9 mouse cellular contexts compared by ENCODE assay signal in the genomic region with DNA sequence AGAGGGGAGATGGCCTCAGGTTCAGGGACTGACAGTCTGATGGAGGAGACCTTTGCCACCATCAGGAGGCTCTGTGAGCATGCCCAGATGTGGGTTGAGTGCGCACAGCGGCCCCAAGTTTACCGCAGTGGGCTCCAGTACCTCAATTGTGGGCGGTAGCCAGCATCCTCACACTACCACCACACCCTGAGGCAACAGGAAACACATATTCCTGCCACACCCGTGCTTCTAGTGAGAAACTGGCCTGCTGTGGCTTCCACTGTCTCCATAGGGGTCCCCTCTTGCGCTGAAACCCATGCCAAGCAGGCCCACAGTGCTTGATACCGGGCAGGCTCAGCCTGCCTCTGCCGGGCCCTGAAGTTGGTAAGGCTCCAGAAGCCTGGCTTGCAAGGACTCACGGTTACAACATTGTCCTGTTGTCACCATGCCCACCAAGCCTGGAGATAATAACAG. TPM values are rescaled to one million over a fixed set of nuclear protein-coding genes. Genes with fewer than 3 reads are reported as not detected.
DNase-seq lines count a peak whose midpoint lies in the region; ATAC-seq lines count a peak whose summit lies in the region.
"Had no signal": no experiment of that assay in that cellular context is flagged by ENCODE, and none has a peak within 500 bp of the region (broad histone marks: within the 10 kb centered on the region; RNA-seq: fewer than 3 reads in every experiment).

No protein-coding gene starts in this region.

- H3K27ac ChIP-seq in hindbrain, embryonic 12.5 days: 0 out of 2 replicates have a peak overlapping the region, but pooled peaks have one; percentile 55
- H3K27ac ChIP-seq in hindbrain, embryonic 16.5 days (ENCODE audit: low read depth, low read length): no peak overlapping the region
- H3K27ac ChIP-seq in heart, embryonic 14.5 days (replicated peaks in 1 of 2; ENCODE audit: control insufficient read depth in 1 of 2, insufficient read depth in 1 of 2, low read depth in 2 of 2, low read length in 2 of 2): peak overlapping the region in 1 of 2 experiments; percentile 10; a peak in 2 of 4 replicates
- peak overlapping the region; percentile 60 for H3K27ac ChIP-seq in liver, embryonic 15.5 days (replicated peaks)
- peak overlapping the region; percentile 77 for H3K27ac ChIP-seq in stomach, embryonic 14.5 days (ENCODE audit: low read length)
- H3K27ac ChIP-seq: midbrain, embryonic 12.5 days had no signal

- DNase-seq in WW6 (ENCODE audit: low read depth, low spot score): peak; percentile 46
- no peak for DNase-seq in embryo, embryonic 10.5 days (ENCODE audit: low spot score)
- DNase-seq in layer of hippocampus, adult 9-10 months (ENCODE audit: low spot score): no peak

- H3K4me3 ChIP-seq in hindbrain, embryonic 12.5 days: no peak overlapping the region
- H3K4me3 ChIP-seq in hindbrain, embryonic 16.5 days (ENCODE audit: low read length): no peak overlapping the region
- H3K4me3 ChIP-seq in heart, embryonic 14.5 days (ENCODE audit: control insufficient read depth in 1 of 2, insufficient read depth in 1 of 2, low read depth in 1 of 2, low read length in 2 of 2): no peak overlapping the region
- peak overlapping the region; percentile 39 for H3K4me3 ChIP-seq in liver, embryonic 15.5 days (replicated peaks)
- no peak overlapping the region for H3K4me3 ChIP-seq in stomach, embryonic 14.5 days (ENCODE audit: low read depth, low read length)
- H3K4me3 ChIP-seq: midbrain, embryonic 12.5 days had no signal

- H3K27me3 ChIP-seq in hindbrain, embryonic 12.5 days: no peaks in the 10 kb centered on the region
- no peaks in the 10 kb centered on the region for H3K27me3 ChIP-seq in hindbrain, embryonic 16.5 days (replicated peaks; ENCODE audit: control insufficient read depth, insufficient read depth, low read length)
- no peaks in the 10 kb centered on the region for H3K27me3 ChIP-seq in heart, embryonic 14.5 days (ENCODE audit: control insufficient read depth, insufficient read depth, low read length)
- H3K27me3 ChIP-seq in liver, embryonic 15.5 days: peaks cover 3% of the 10 kb centered on the region; the same call in 1 of the 2 replicates
- H3K27me3 ChIP-seq in stomach, embryonic 14.5 days (ENCODE audit: control insufficient read depth, insufficient read depth, low read length): no peaks in the 10 kb centered on the region

- H3K9me3 ChIP-seq in hindbrain, embryonic 12.5 days (replicated peaks): no peaks in the 10 kb centered on the region
- H3K9me3 ChIP-seq in hindbrain, embryonic 16.5 days (ENCODE audit: control insufficient read depth, low read length): no peaks in the 10 kb centered on the region
- no peaks in the 10 kb centered on the region for H3K9me3 ChIP-seq in heart, embryonic 14.5 days (ENCODE audit: control insufficient read depth, low read length)
- H3K9me3 ChIP-seq in liver, embryonic 15.5 days (replicated peaks): no peaks in the 10 kb centered on the region
- H3K9me3 ChIP-seq in stomach, embryonic 14.5 days (ENCODE audit: control insufficient read depth, low read depth, low read length): no peaks in the 10 kb centered on the region
- H3K9me3 ChIP-seq: midbrain, embryonic 12.5 days had no signal

- no peak for ATAC-seq in hindbrain, embryonic 12.5 days (ENCODE audit: low FRiP score)
- no peak for ATAC-seq in hindbrain, embryonic 16.5 days
- ATAC-seq in heart, embryonic 14.5 days (ENCODE audit: insufficient number of reproducible peaks, insufficient read depth, low FRiP score, low read depth): peak; percentile 6; the same call in 1 of the 2 replicates
- ATAC-seq in liver, embryonic 15.5 days (ENCODE audit: insufficient read depth): peak; percentile 64
- peak; percentile 51 for ATAC-seq in stomach, embryonic 14.5 days (ENCODE audit: insufficient number of reproducible peaks, insufficient read depth, low FRiP score, low read depth)

- no peak overlapping the region for H3K9ac ChIP-seq in hindbrain, embryonic 12.5 days
- H3K9ac ChIP-seq in hindbrain, embryonic 16.5 days (ENCODE audit: low read depth, low read length): no peak overlapping the region
- no peak overlapping the region for H3K9ac ChIP-seq in heart, embryonic 14.5 days (ENCODE audit: low read length)
- H3K9ac ChIP-seq in liver, embryonic 15.5 days: peak overlapping the region; percentile 10; the same call in 1 of the 2 replicates
- no peak overlapping the region for H3K9ac ChIP-seq in stomach, embryonic 14.5 days (replicated peaks; ENCODE audit: low read depth, low read length)
- H3K9ac ChIP-seq: midbrain, embryonic 12.5 days had no signal

- peaks cover 49% of the 10 kb centered on the region for H3K4me1 ChIP-seq in hindbrain, embryonic 12.5 days
- peaks cover 10% of the 10 kb centered on the region for H3K4me1 ChIP-seq in hindbrain, embryonic 16.5 days (ENCODE audit: control insufficient read depth, insufficient read depth, low read depth, low read length)
- peaks cover 17 to 26% of the 10 kb centered on the region in 2 experiments for H3K4me1 ChIP-seq in heart, embryonic 14.5 days (ENCODE audit: control insufficient read depth in 2 of 2, insufficient read depth in 2 of 2, low read length in 2 of 2)
- H3K4me1 ChIP-seq in liver, embryonic 15.5 days (replicated peaks): peaks cover 44% of the 10 kb centered on the region
- peaks cover 21% of the 10 kb centered on the region; the same call in 1 of the 2 replicates for H3K4me1 ChIP-seq in stomach, embryonic 14.5 days (ENCODE audit: control insufficient read depth, insufficient read depth, low read length)

- WGBS in hindbrain, embryonic 12.5 days: 57% methylated on average over 9 of the region's 9 CpGs
- 52% methylated on average over 9 of the region's 9 CpGs for WGBS in hindbrain, embryonic 16.5 days
- 38% methylated on average over 9 of the region's 9 CpGs for WGBS in heart, embryonic 14.5 days
- WGBS in liver, embryonic 15.5 days (ENCODE audit: insufficient replicate concordance): 10% methylated on average over 9 of the region's 9 CpGs
- 48% methylated on average over 9 of the region's 9 CpGs for WGBS in stomach, embryonic 14.5 days

- H3K4me2 ChIP-seq in hindbrain, embryonic 12.5 days (replicated peaks): no peak overlapping the region
- no peak overlapping the region for H3K4me2 ChIP-seq in hindbrain, embryonic 16.5 days (ENCODE audit: low read length)
- 0 out of 2 replicates have a peak overlapping the region, but pooled peaks have one; percentile 7 for H3K4me2 ChIP-seq in heart, embryonic 14.5 days (ENCODE audit: low read length)
- peak overlapping the region; percentile 63 for H3K4me2 ChIP-seq in liver, embryonic 15.5 days
- 0 out of 2 replicates have a peak overlapping the region, but pooled peaks have one; percentile 0 for H3K4me2 ChIP-seq in stomach, embryonic 14.5 days (replicated peaks; ENCODE audit: low read depth, low read length)
- H3K4me2 ChIP-seq: midbrain, embryonic 12.5 days had no signal

- H3K36me3 ChIP-seq in hindbrain, embryonic 12.5 days: no peaks in the 10 kb centered on the region
- H3K36me3 ChIP-seq in hindbrain, embryonic 16.5 days (ENCODE audit: control insufficient read depth, insufficient read depth, low read length): no peaks in the 10 kb centered on the region
- H3K36me3 ChIP-seq in heart, embryonic 14.5 days (ENCODE audit: control insufficient read depth, insufficient read depth, low read length): no peaks in the 10 kb centered on the region
- no peaks in the 10 kb centered on the region for H3K36me3 ChIP-seq in liver, embryonic 15.5 days (replicated peaks)
- H3K36me3 ChIP-seq in stomach, embryonic 14.5 days (ENCODE audit: control insufficient read depth, insufficient read depth, low read length): no peaks in the 10 kb centered on the region
- H3K36me3 ChIP-seq: midbrain, embryonic 12.5 days had no signal

RNA-seq across cellular contexts. Expression of gene Man1c1, which starts 30.6 kb away (rescaled TPM):
- 6.4 and 7.4 TPM in 2 replicates for polyA plus RNA-seq in hindbrain, embryonic 12.5 days (2016; fragmentation: Nextera tagmentation; extraction: Ambion mirVana)
- 3.7 and 5.1 TPM in 2 replicates for polyA plus RNA-seq in hindbrain, embryonic 16.5 days (2015; fragmentation: Nextera tagmentation; extraction: Ambion mirVana)
- 7.8 TPM in 2 replicates for polyA plus RNA-seq in heart, embryonic 14.5 days (2014; fragmentation: Nextera tagmentation; extraction: Ambion mirVana)
- polyA plus RNA-seq in liver, embryonic 15.5 days (2015; fragmentation: Nextera tagmentation; extraction: Ambion mirVana): 1.4 and 2.0 TPM in 2 replicates
- polyA plus RNA-seq in stomach, embryonic 14.5 days (2014; fragmentation: Nextera tagmentation; extraction: Ambion mirVana): 1.7 and 2.5 TPM in 2 replicates

RNA-seq across cellular contexts. Expression of gene Ldlrap1, which starts 33.2 kb away (rescaled TPM):
- polyA plus RNA-seq in hindbrain, embryonic 12.5 days (2016; fragmentation: Nextera tagmentation; extraction: Ambion mirVana): 7.8 and 10.4 TPM in 2 replicates
- polyA plus RNA-seq in hindbrain, embryonic 16.5 days (2015; fragmentation: Nextera tagmentation; extraction: Ambion mirVana): 3.0 and 3.9 TPM in 2 replicates
- polyA plus RNA-seq in heart, embryonic 14.5 days (2014; fragmentation: Nextera tagmentation; extraction: Ambion mirVana): 10.7 and 12.3 TPM in 2 replicates
- polyA plus RNA-seq in liver, embryonic 15.5 days (2015; fragmentation: Nextera tagmentation; extraction: Ambion mirVana): 21.8 and 22.4 TPM in 2 replicates
- polyA plus RNA-seq in stomach, embryonic 14.5 days (2014; fragmentation: Nextera tagmentation; extraction: Ambion mirVana): 18.9 and 20.3 TPM in 2 replicates

Comparison
In these comparisons a context has a peak if more than half of its experiments do, and no peak if none do; other contexts are left out.
1. ATAC-seq: peak in heart, embryonic 14.5 days (single experiment), liver, embryonic 15.5 days (single experiment) and stomach, embryonic 14.5 days (single experiment); none in hindbrain, embryonic 12.5 days (single experiment) and hindbrain, embryonic 16.5 days (single experiment).
2. H3K4me2 ChIP-seq: peak in heart, embryonic 14.5 days (single experiment), liver, embryonic 15.5 days (single experiment) and stomach, embryonic 14.5 days (single experiment); none in hindbrain, embryonic 12.5 days (single experiment) and hindbrain, embryonic 16.5 days (single experiment).